Mouse (Mus musculus) neural tube, embryonic 14.5 days (tissue): ENCODE measurements around the gene Slc25a1. TPM values are rescaled to one million over a fixed set of nuclear protein-coding genes. Genes with fewer than 3 reads are reported as not detected.
"Not testable (repeated sequence)": the region's sequence is repeated elsewhere in the genome, so short reads cannot be mapped to it uniquely, and the experiment has no call there.

ENCODE experiments used
- ATAC-seq: fragments of 200-750 bp; cut with Nextera tagmentation; 2 replicates; pipeline ENCODE4 v1.8.0; 2017; ENCODE audit warnings: low read depth, mild to moderate bottlenecking, moderate TSS enrichment, moderate library complexity
- H3K27ac ChIP-seq: fragments of 300-500 bp; sonication (generic); 2 replicates; pipeline ENCODE4 v1.5.1; 2014; ENCODE audit warnings: low read depth, mild to moderate bottlenecking, control low read depth, low read length, moderate library complexity, mixed read lengths
- H3K27me3 ChIP-seq: fragments of 300-500 bp; sonication (generic); 2 replicates; pipeline ENCODE4 v1.6.1; 2014; ENCODE audit warnings: low read length; ENCODE audit not compliant: control insufficient read depth, insufficient read depth
- H3K36me3 ChIP-seq: fragments of 300-500 bp; sonication (generic); 2 replicates; pipeline ENCODE4 v1.6.1; 2014; ENCODE audit warnings: low read length, mixed read lengths; ENCODE audit not compliant: control insufficient read depth, insufficient read depth
- H3K4me1 ChIP-seq: fragments of 300-500 bp; sonication (generic); 2 replicates; pipeline ENCODE4 v1.6.1; 2014; ENCODE audit warnings: low read length; ENCODE audit not compliant: control insufficient read depth, insufficient read depth
- H3K4me2 ChIP-seq: fragments of 300-500 bp; sonication (generic); 2 replicates; pipeline ENCODE4 v1.6.1; 2014; ENCODE audit warnings: mild to moderate bottlenecking, low read depth, low read length, control low read depth
- H3K4me3 ChIP-seq: fragments of 300-500 bp; sonication (generic); 2 replicates; pipeline ENCODE4 v1.5.1; 2014; ENCODE audit warnings: low read depth, low read length, control low read depth, mixed read lengths
- H3K9ac ChIP-seq: fragments of 300-500 bp; sonication (generic); replicated peaks from 2 replicates; pipeline ENCODE4 v1.6.1; 2014; ENCODE audit warnings: low read depth, mild to moderate bottlenecking, control low read depth, low read length, mixed read lengths
- H3K9me3 ChIP-seq: fragments of 300-500 bp; sonication (generic); 2 replicates; pipeline ENCODE4 v1.6.1; 2016; ENCODE audit warnings: low read length; ENCODE audit not compliant: control insufficient read depth
- WGBS: fragments of 180-500 bp; shearing (Covaris S2); extraction: QIAGEN DNeasy Blood & Tissue Kit; methylation state at CpG from one replicate; pipeline ENCODE4 v1.1.7; 2014; 5-methylcytosine and 5-hydroxymethylcytosine counted together
- polyA plus RNA-seq: library from polyadenylated mRNA; unstranded; fragments of >200 nt; fragmentation: Nextera tagmentation; extraction: Ambion mirVana; gene quantifications from 2 replicates; pipeline ENCODE4 v1.2.1, GENCODE M21; 2014

Slc25a1 gene
- polyA plus RNA-seq = 165 and 199 TPM in 2 replicates

- peak; percentile 80 for ATAC-seq
- under 1% methylated on average over 37 of the region's 47 CpGs for WGBS
- Histone ChIP-seq H3K36me3 (peaks cover 11% of the 10 kb centered on the region), H3K9ac (peak within 1 kb of the TSS; percentile 87), H3K4me3 (peak within 1 kb of the TSS; percentile 65), H3K4me1 (peaks cover 15% of the 10 kb centered on the region), H3K27me3 (no peaks in the 10 kb centered on the region), H3K27ac (peak within 1 kb of the TSS; percentile 79), H3K9me3 (no peaks in the 10 kb centered on the region), H3K4me2 (peak within 1 kb of the TSS; percentile 74)
Measured at GRCm38 (mm10) chr16:17928087-17928580, at the start of gene Slc25a1. TSS of gene Slc25a1 (minus strand) at chr16:17928219.

- H3K36me3 ChIP-seq = no peaks in the 10 kb centered on the region
- no peak overlapping the region for H3K27ac ChIP-seq
- no peak overlapping the region for H3K4me2 ChIP-seq
- H3K9ac ChIP-seq = no peak overlapping the region
- no peaks in the 10 kb centered on the region for H3K9me3 ChIP-seq
- no peak for ATAC-seq
- H3K4me1 ChIP-seq = no peaks in the 10 kb centered on the region
- WGBS = 82% methylated on average over 5 of the region's 5 CpGs
- H3K4me3 ChIP-seq = no peak overlapping the region
- no peaks in the 10 kb centered on the region for H3K27me3 ChIP-seq
Measured at GRCm38 (mm10) chr16:17971853-17972252, 43.8 kb upstream of the Slc25a1 start.

- Histone ChIP-seq H3K9me3 (no peaks in the 10 kb centered on the region), H3K9ac (no peak overlapping the region), H3K27me3 (no peaks in the 10 kb centered on the region), H3K27ac (no peak overlapping the region), H3K4me2 (no peak overlapping the region), H3K36me3 (no peaks in the 10 kb centered on the region), H3K4me3 (no peak overlapping the region), H3K4me1 (no peaks in the 10 kb centered on the region)
- WGBS = 89% methylated on average over 7 of the region's 7 CpGs
- no peak for ATAC-seq
Measured at GRCm38 (mm10) chr16:17962091-17962490, 34.1 kb upstream of the Slc25a1 start.

- not testable (repeated sequence) for H3K4me2 ChIP-seq, H3K27ac ChIP-seq, H3K4me3 ChIP-seq, H3K9me3 ChIP-seq, H3K9ac ChIP-seq, H3K4me1 ChIP-seq, ATAC-seq, H3K27me3 ChIP-seq, H3K36me3 ChIP-seq
- 94% methylated on average over 17 of the region's 17 CpGs for WGBS
Measured at GRCm38 (mm10) chr16:17956052-17956638, 28.1 kb upstream of the Slc25a1 start.

- Histone ChIP-seq H3K9ac (no peak overlapping the region), H3K9me3 (no peaks in the 10 kb centered on the region), H3K4me2 (no peak overlapping the region), H3K27me3 (no peaks in the 10 kb centered on the region), H3K4me3 (no peak overlapping the region), H3K4me1 (no peaks in the 10 kb centered on the region), H3K27ac (no peak overlapping the region), H3K36me3 (no peaks in the 10 kb centered on the region)
- WGBS = 86% methylated on average over 4 of the region's 4 CpGs
- no peak for ATAC-seq
Measured at GRCm38 (mm10) chr16:17951618-17952017, 23.6 kb upstream of the Slc25a1 start.

- Histone ChIP-seq H3K27ac (no peak overlapping the region), H3K9ac (no peak overlapping the region), H3K4me1 (no peaks in the 10 kb centered on the region), H3K4me3 (no peak overlapping the region), H3K36me3 (no peaks in the 10 kb centered on the region), H3K4me2 (no peak overlapping the region), H3K9me3 (no peaks in the 10 kb centered on the region), H3K27me3 (no peaks in the 10 kb centered on the region)
- ATAC-seq = no peak
- WGBS = 46% methylated on average over 4 of the region's 4 CpGs
Measured at GRCm38 (mm10) chr16:17950068-17950467, 22.0 kb upstream of the Slc25a1 start.

- ATAC-seq = 0 out of 2 replicates have a peak, but pooled peaks have one; percentile 38
- Histone ChIP-seq H3K4me3 (no peak overlapping the region), H3K36me3 (no peaks in the 10 kb centered on the region), H3K4me1 (no peaks in the 10 kb centered on the region), H3K9me3 (no peaks in the 10 kb centered on the region), H3K27me3 (no peaks in the 10 kb centered on the region), H3K9ac (no peak overlapping the region), H3K27ac (no peak overlapping the region; the same call in 1 of the 2 replicates), H3K4me2 (no peak overlapping the region)
- WGBS = 31% methylated on average over 2 of the region's 2 CpGs
Measured at GRCm38 (mm10) chr16:17949421-17949877, 21.4 kb upstream of the Slc25a1 start.

GRCm38 (mm10) chr16:17945081-17945831 is 17.2 kb upstream of the Slc25a1 start:
- H3K27me3 ChIP-seq = no peaks in the 10 kb centered on the region
- H3K36me3 ChIP-seq = no peaks in the 10 kb centered on the region
- no peaks in the 10 kb centered on the region for H3K4me1 ChIP-seq
- H3K4me3 ChIP-seq = no peak overlapping the region
- H3K9ac ChIP-seq = no peak overlapping the region
- no peak overlapping the region for H3K4me2 ChIP-seq
- ATAC-seq = no peak
- WGBS = 47% methylated on average over 7 of the region's 7 CpGs
- H3K27ac ChIP-seq = no peak overlapping the region
- H3K9me3 ChIP-seq = no peaks in the 10 kb centered on the region

- Histone ChIP-seq H3K27me3 (no peaks in the 10 kb centered on the region), H3K4me1 (no peaks in the 10 kb centered on the region), H3K27ac (no peak overlapping the region), H3K9me3 (no peaks in the 10 kb centered on the region), H3K9ac (no peak overlapping the region), H3K4me2 (no peak overlapping the region), H3K36me3 (no peaks in the 10 kb centered on the region), H3K4me3 (no peak overlapping the region)
- no peak for ATAC-seq
- 67% methylated on average over 8 of the region's 8 CpGs for WGBS
Measured at GRCm38 (mm10) chr16:17943466-17943865, 15.4 kb upstream of the Slc25a1 start.
